Mouse (Mus musculus) pancreas, adult 10 weeks (tissue): ENCODE results near the gene Speer4f1. TPM values are rescaled to one million over a fixed set of nuclear protein-coding genes. Genes with fewer than 3 reads are reported as not detected.

Experiments used
- polyA plus RNA-seq: library from polyadenylated mRNA; stranded (reverse); fragments of 350-450 nt; fragmentation: Illumina TruSeq; extraction: RNeasy Lipid Tissue Mini Kit (QIAGEN cat#74804); gene quantifications from one replicate; pipeline ENCODE4 v1.2.3, GENCODE M21; 2015; ENCODE audit warnings: low read depth, low replicate concordance; ENCODE audit not compliant: insufficient read depth

Speer4f1 gene
- not detected for polyA plus RNA-seq

DNA sequence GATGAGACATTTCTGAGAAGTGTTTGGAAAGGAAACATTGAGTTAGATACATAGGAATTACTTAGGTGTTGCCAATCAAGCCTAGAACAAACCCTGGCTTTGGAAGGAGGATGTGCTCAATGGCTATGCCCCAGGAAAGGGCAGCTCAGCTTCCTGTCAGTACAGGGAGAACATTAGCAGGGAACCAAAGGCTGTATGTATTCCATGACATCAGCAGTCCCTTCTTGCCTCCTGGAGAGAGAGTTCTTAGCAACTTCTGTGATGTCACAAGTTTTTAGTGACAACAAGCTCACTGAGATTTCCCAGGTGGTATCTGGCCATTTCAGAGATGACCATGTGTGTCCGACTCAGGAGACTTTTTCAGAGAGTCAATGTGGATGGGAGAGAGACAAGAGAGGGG is at the start of gene Speer4f1:
Gene Speer4f1 (plus strand): TSS at position 301 of the 400 bp plus-strand sequence.

Other genes with a start within 250 kb of the Speer4f1 start
- not detected for gene Speer4f2, start 102.9 kb upstream of the Speer4f1 start, polyA plus RNA-seq
- gene Sema3c, start 98.2 kb downstream of the Speer4f1 start, polyA plus RNA-seq, result 9.9 TPM